Mouse (Mus musculus): ENCODE results near the gene Gcn1l1.

Gene Gcn1l1

DNA sequence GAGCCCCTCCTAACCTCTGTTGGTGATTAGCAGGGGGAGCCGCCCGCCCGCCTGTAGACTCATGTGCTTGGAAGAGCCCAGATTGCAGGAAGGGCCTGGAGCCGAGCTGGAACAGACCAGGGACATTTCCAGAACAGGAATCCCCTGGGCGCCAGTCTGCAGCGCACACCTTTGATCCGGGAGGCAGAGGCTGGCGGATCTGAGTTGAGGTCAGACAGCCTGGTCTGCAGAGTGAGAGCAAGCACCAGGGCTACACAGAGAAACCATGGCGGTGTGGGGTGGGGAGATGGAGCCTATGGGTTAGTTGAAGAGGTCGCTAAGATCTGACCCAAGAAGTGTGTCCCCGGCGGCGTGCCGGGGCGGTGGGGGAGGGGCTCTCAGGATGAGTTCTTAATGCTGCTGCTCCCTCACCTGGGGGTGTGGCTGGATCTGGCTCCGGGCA, 30.7 kb upstream of the Gcn1l1 start:
- in situ Hi-C loops (cut with MboI; ENCODE audit: unreplicated experiment in 2 of 2) = no loop called here

DNA sequence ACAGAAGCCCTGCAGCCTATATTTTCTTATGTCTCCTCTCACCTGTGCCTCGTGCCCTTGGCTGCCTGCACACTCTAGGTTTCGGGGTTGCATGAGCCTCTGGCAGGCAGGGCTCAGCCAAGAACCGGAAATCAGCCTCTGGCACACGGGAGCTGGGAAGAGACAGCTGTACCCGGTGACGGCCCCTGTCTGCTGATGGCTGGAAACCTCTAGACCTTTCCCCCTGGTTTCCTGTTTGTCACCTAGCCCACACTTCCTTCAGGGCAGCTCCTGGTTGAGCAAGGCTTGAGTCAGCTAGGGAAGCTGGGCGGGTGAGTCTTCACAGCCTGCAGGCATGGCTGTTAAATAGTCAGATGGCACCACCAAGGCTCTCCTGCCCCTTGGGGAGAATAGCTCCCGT, 30.2 kb upstream of the Gcn1l1 start:
- in situ Hi-C loops (cut with MboI; ENCODE audit: unreplicated experiment in 2 of 2) = loop anchor here in 1 of 2 experiments (5.0 kb wide), 1 partner anchor 33 kb away; no protein-coding TSS in a partner anchor

- in situ Hi-C loops (cut with MboI; ENCODE audit: unreplicated experiment in 2 of 2) = loop anchor here in 1 of 2 experiments (5.0 kb wide), 1 partner anchor 33 kb away; no protein-coding TSS in a partner anchor
Measured at GRCm38 (mm10) chr5:115535635-115536034, 29.4 kb upstream of the Gcn1l1 start.

DNA sequence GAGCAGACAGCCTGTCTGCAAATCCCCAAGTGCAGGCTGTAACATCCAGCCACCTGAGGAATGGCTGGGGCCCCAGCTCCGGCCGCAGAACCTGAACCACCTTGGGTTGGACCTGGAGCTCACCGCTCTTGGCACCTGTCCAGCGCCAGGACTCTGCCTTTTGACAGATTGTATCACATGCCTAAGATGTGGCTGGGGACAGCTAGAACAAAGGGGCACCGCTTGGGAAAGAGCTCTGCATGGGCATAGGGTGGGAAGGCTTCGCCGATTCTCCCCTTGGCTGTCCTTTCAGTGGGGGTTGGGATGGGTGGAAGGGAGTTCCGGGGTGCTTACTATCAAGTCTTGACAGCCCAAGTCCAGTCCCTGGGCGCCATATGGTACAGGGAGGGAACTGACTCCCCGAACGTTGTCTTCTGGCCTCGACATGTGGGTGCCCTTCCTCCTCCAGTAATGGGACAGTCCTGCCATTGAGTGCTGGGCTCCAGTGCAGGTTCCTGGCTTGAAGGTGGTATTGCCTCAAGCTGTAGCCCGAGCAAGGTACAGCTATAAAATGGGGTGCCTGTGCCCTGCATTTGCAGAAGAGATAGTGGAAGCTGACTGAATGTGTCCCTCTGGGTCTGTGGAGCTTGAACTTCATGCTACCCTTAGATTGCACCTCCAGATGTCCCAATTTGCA, 26.9 kb upstream of the Gcn1l1 start:
- in situ Hi-C loops (cut with MboI; ENCODE audit: unreplicated experiment in 2 of 2) = loop anchor here in 1 of 2 experiments (5.0 kb wide), 1 partner anchor 36 kb away; no protein-coding TSS in a partner anchor

- in situ Hi-C loops (cut with MboI; ENCODE audit: unreplicated experiment in 2 of 2) = loop anchor here in 1 of 2 experiments (5.0 kb wide), 1 partner anchor 36 kb away; no protein-coding TSS in a partner anchor
Measured at GRCm38 (mm10) chr5:115538693-115539043, 26.4 kb upstream of the Gcn1l1 start.

GRCm38 (mm10) chr5:115542635-115543384, 22.2 kb upstream of the Gcn1l1 start:
- in situ Hi-C loops (cut with MboI; ENCODE audit: unreplicated experiment in 2 of 2) = loop anchor here in 1 of 2 experiments (5.0 kb wide), 1 partner anchor 41 kb away; no protein-coding TSS in a partner anchor

GRCm38 (mm10) chr5:115543509-115544253, 21.4 kb upstream of the Gcn1l1 start:
- in situ Hi-C loops (cut with MboI; ENCODE audit: unreplicated experiment in 2 of 2) = loop anchor here in 1 of 2 experiments (5.0 kb wide), 1 partner anchor 41 kb away; no protein-coding TSS in a partner anchor

GRCm38 (mm10) chr5:115544655-115545185, 20.3 kb upstream of the Gcn1l1 start:
- in situ Hi-C loops (cut with MboI; ENCODE audit: unreplicated experiment in 2 of 2) = loop anchor here in 1 of 2 experiments (5.0 kb wide), 1 partner anchor 42 kb away; no protein-coding TSS in a partner anchor

- in situ Hi-C loops (cut with MboI; ENCODE audit: unreplicated experiment in 2 of 2) = no loop called here
Measured at GRCm38 (mm10) chr5:115545636-115546035, 19.4 kb upstream of the Gcn1l1 start.

DNA sequence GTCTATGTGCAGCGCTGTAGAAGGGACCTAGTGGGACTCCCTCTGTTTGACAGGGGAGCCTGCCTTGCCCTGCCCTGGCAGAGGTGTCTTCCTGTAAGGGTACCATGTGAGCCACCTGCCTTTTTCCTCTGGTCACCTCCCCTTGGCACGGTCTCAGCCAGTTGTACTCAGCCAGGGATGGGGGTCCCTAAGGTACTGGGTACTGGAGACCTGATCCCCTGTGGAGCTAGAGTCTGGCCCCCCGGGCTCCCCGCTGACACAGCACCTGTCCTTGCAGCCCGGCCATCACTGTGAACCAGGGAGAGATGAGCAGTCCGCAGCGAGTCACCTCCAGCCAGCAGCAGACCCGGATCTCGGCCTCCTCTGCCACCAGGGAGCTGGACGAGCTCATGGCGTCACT, 18.5 kb upstream of the Gcn1l1 start:
- in situ Hi-C loops (cut with MboI; ENCODE audit: unreplicated experiment in 2 of 2) = no loop called here

DNA sequence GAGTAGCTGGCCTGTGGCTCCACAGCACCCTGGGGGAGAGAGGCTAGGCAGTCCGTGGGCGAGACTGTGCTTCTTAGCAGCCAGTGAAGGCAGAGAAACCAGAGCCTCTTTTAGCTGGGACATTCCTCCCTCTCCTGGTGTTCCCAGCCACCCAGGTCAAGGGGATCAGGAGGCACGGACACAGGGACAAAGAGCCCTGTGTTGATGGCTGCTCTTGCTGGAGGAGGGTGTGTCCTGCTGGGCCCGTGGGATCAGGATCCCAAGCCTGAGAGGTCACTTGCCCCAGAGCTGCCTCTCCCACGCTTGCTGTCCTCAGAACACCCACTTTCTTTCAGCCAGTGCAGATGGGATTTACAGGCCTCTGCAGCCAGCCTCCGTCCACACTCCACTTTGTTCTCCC, 18.0 kb upstream of the Gcn1l1 start:
- in situ Hi-C loops (cut with MboI; ENCODE audit: unreplicated experiment in 2 of 2) = no loop called here

DNA sequence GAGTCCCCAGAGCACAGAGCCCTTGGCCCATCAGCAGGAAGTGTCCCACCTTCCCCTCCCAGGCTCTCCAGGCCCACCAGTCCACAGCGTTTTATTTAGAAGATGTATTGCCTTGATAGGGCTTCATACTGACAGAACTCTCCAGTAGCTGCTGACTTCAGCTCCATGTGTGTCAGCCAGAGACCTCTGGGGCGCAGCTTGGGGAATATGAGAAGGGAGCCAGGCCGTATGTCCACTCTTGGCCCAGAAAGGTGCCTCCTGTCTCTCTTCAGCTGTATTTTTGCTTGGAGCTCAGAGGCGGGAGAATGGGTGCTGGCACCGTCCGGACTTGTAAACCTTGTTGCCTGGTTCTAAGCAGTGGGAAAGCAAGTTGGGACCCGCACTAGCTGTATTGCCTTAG, 17.6 kb upstream of the Gcn1l1 start:
- in situ Hi-C loops (cut with MboI; ENCODE audit: unreplicated experiment in 2 of 2) = no loop called here

- in situ Hi-C loops (cut with MboI; ENCODE audit: unreplicated experiment in 2 of 2) = no loop called here
Measured at GRCm38 (mm10) chr5:115548501-115549285, 16.4 kb upstream of the Gcn1l1 start.

GRCm38 (mm10) chr5:115550482-115551005, 14.5 kb upstream of the Gcn1l1 start:
- in situ Hi-C loops (cut with MboI; ENCODE audit: unreplicated experiment in 2 of 2) = no loop called here

DNA sequence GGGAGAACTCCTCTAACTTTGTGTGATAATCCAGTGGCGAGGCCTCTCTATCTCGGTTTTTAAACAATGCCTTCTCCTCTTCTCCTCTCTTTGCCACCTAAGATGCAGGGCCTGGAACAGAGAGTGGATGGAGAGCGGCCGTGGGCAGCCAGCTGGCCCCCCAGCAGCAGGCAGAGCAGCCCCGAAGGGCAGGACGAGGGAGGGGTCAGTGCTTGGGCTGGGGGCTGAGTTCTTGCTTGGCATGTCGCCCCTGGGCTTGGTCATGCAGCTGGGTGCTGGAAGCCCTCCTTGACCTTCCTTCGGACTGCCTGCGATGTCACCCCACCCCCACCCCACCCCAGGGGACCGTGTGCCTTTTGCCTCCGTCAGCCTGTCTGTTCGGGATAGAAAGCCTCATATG, 13.7 kb upstream of the Gcn1l1 start:
- in situ Hi-C loops (cut with MboI; ENCODE audit: unreplicated experiment in 2 of 2) = no loop called here

GRCm38 (mm10) chr5:115551799-115552198, 13.3 kb upstream of the Gcn1l1 start:
- in situ Hi-C loops (cut with MboI; ENCODE audit: unreplicated experiment in 2 of 2) = no loop called here

DNA sequence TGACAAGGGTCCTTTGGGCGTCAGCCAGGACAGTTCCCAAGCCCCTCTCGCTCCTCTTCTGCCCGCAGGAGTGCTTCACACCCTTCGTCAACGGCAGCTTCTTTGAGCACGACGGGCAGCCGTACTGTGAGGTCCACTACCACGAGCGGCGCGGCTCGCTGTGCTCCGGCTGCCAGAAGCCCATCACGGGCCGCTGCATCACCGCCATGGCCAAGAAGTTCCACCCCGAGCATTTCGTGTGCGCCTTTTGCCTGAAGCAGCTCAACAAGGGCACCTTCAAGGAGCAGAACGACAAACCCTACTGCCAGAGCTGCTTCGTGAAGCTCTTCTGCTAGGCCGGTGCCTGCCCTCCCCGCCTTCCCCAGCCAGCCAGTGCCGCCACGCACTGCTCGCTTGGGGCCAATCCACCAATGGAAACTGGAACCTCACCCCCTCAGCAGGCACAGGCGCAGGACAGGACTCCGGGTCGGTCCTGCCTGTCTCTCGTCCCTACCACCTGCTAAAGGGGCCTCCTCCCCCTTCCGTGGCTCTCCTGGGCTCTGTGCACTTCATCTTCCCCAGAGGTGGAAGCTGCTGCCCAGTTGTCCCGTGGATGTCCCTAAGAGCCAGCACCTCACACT, 11.1 kb upstream of the Gcn1l1 start:
- in situ Hi-C loops (cut with MboI; ENCODE audit: unreplicated experiment in 2 of 2) = no loop called here

DNA sequence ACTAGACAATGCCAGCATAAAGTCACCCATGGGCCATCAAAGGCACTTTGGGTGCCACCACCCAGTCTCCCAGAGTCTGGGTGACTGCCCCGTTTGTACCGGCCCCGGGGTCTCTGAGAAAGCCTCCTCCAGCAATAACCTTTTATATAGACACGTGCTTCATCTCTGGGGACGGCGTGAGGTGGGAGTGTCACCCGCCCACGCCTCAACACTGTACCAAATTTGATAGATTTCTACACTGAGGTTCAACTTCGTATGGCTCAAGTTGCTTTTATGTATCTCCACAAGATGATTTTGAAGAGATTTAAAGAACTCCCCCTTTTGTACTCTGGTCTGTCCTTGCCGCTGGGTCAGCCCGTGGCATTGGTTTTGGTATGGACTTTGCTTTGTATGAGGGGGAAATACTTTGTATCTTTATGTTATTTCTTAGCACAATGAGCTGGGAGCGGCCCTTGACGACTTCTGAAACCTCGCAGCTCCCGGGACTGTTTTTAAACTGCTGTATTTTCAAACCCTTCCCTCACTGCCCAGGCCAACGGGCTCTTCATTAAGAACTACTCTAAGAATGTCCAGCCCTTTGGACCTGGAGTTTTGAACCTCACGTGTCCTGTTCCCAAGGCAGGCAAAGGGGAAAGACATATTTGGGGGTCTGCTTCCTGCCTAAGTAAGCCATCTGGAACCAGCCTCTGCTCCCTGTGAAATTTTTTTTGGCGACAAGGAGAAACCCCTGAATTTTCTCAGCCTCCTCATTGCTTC, 10.3 kb upstream of the Gcn1l1 start:
- in situ Hi-C loops (cut with MboI; ENCODE audit: unreplicated experiment in 2 of 2) = no loop called here
